Mouse (Mus musculus): Measurements from ENCODE around the gene Slc35d2. TPM values are rescaled to one million over a fixed set of nuclear protein-coding genes. Genes with fewer than 3 reads are reported as not detected.

Gene Slc35d2
- polyA plus RNA-seq, 1 experiment from 2014 or later, result 1.2 TPM

DNA sequence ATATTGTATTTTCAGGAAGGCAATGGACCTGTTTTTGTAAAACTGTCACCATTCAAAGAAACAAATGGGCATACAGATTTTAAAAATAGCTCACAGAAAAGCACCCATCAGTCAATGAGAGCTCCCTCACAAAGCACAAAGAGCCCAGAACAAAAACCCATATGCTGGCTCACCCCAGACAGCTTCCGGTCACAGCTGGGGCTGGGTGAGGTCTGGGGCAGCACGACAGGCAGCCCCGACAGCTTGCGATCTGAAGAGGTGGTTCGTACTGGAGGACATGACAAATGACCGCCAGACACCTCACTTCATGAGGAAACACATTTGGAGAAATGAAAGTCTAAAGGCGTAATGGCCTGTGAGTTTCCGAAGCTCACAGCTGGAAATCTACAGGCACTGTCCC, 21.6 kb downstream of the Slc35d2 start:
- H3K36me3 ChIP-seq, result no peaks in the 10 kb centered on the region
- no peak overlapping the region for H3K27ac ChIP-seq (replicated peaks)
- 0 out of 2 replicates have a peak, but pooled peaks cover 2% of the 10 kb centered on the region for H3K27me3 ChIP-seq
- no peak overlapping the region for H3K9ac ChIP-seq (replicated peaks)
- 19% methylated on average over 8 of the region's 8 CpGs for WGBS
- H3K4me1 ChIP-seq, result peaks cover 10% of the 10 kb centered on the region; the same call in 1 of the 2 replicates
- H3K4me3 ChIP-seq, result no peak overlapping the region
- H3K4me2 ChIP-seq (replicated peaks), result no peak overlapping the region
- ATAC-seq (replicated peaks), result no peak
- H3K9me3 ChIP-seq, result no peaks in the 10 kb centered on the region

DNA sequence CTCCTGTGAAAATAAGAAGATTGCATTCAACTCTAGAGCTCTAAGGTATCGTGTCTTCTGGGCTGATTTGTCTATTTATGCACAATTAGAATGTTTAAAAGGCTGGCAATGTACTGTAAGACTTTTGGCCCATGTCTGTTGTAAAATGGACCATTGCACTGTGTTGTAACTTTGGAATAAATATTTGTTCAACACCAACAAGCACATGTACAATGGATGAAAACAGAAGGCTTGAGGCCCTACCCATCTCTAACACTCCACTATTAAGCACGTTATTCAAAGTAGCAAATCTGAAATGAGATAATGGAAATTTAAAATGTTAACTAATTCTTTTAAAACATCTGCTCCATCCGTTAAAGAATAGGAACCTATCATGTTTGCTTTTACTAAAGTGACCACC, 22.1 kb downstream of the Slc35d2 start:
- H3K9me3 ChIP-seq, result no peaks in the 10 kb centered on the region
- H3K27ac ChIP-seq (replicated peaks), result no peak overlapping the region
- no peaks in the 10 kb centered on the region for H3K36me3 ChIP-seq
- WGBS, result 41% methylated on average over 3 of the region's 3 CpGs
- no peak overlapping the region for H3K9ac ChIP-seq (replicated peaks)
- no peak for ATAC-seq (replicated peaks)
- no peak overlapping the region for H3K4me3 ChIP-seq
- H3K27me3 ChIP-seq, result 0 out of 2 replicates have a peak, but pooled peaks cover 2% of the 10 kb centered on the region
- H3K4me2 ChIP-seq (replicated peaks), result no peak overlapping the region
- H3K4me1 ChIP-seq, result peaks cover 10% of the 10 kb centered on the region; the same call in 1 of the 2 replicates

DNA sequence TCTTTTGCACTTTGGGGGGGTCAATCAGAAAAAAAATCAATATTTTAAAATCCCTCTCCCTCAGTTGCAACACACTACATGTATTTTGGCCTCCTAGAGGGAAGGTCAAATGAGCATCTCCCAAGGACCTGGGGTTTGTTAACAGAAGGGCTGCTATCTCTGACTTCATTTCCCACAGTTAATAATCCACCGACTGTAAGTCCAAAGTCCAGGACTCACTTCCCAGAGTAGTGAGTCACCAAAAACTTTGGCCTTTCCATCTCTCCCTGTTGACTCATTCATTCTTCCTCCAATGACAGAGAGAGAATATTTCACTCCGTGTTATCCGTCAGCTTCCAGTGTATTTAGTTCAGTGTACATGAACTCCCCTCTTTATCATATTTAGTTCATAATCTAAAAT, 23.5 kb downstream of the Slc35d2 start:
- 0 out of 2 replicates have a peak, but pooled peaks cover 2% of the 10 kb centered on the region for H3K27me3 ChIP-seq
- WGBS, result 95% methylated on average over 3 of the region's 3 CpGs
- no peak for ATAC-seq (replicated peaks)
- no peak overlapping the region for H3K4me2 ChIP-seq (replicated peaks)
- peaks cover 10% of the 10 kb centered on the region; the same call in 1 of the 2 replicates for H3K4me1 ChIP-seq
- H3K9me3 ChIP-seq, result no peaks in the 10 kb centered on the region
- H3K4me3 ChIP-seq, result no peak overlapping the region
- H3K27ac ChIP-seq (replicated peaks), result no peak overlapping the region
- H3K9ac ChIP-seq (replicated peaks), result no peak overlapping the region
- no peaks in the 10 kb centered on the region for H3K36me3 ChIP-seq

DNA sequence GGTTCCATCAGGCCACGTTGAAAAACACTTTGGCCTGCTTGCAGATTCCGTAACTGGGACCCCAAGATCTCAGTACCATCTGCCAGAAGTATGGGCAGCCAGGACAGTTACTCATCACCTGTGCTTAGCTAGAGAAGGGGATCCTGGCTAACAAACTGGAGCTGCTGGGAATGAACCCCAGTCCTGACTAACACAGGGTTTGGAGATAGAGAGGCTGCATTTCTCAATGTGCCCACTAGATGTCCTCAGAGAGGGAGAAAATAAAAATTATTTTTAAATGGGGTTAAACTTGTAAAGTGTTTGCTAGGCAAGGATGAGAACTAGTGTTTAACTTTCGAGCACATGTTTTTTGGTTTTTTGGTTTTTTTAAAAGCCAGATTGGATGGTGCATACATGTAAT, 29.0 kb downstream of the Slc35d2 start:
- no peaks in the 10 kb centered on the region for H3K9me3 ChIP-seq
- H3K36me3 ChIP-seq, result no peaks in the 10 kb centered on the region
- H3K4me2 ChIP-seq (replicated peaks), result no peak overlapping the region
- 0 out of 2 replicates have a peak, but pooled peaks cover 2% of the 10 kb centered on the region for H3K27me3 ChIP-seq
- H3K4me1 ChIP-seq, result no peaks in the 10 kb centered on the region
- no peak overlapping the region for H3K27ac ChIP-seq (replicated peaks)
- no peak overlapping the region for H3K4me3 ChIP-seq
- 70% methylated on average over 3 of the region's 3 CpGs for WGBS
- peak; percentile 61; the same call in 1 of the 2 replicates for ATAC-seq (replicated peaks)
- H3K9ac ChIP-seq (replicated peaks), result no peak overlapping the region

DNA sequence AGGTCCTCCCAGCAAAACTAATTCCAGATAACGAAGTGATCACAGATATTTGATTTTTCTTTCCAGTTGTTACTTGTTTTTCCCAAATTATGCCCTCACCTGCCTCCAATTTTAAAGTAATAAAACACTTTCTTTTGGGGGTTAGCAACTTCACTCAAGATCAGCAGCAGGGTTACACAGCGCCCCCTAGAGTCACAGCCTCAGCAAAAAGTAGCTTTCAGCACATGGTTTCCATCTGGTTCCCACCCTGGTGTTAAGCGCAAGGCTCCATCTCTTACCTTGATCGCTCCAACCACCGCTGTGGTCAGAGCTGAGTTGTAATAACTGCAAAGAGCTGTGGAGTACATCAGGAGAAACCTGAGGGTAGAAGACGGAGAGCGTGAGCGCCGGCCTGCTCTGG, 30.2 kb downstream of the Slc35d2 start:
- no peaks in the 10 kb centered on the region for H3K36me3 ChIP-seq
- no peak overlapping the region for H3K4me3 ChIP-seq
- no peak overlapping the region for H3K9ac ChIP-seq (replicated peaks)
- no peak overlapping the region for H3K4me2 ChIP-seq (replicated peaks)
- WGBS, result 78% methylated on average over 9 of the region's 9 CpGs
- no peak overlapping the region for H3K27ac ChIP-seq (replicated peaks)
- no peaks in the 10 kb centered on the region for H3K27me3 ChIP-seq
- H3K4me1 ChIP-seq, result no peaks in the 10 kb centered on the region
- no peaks in the 10 kb centered on the region for H3K9me3 ChIP-seq
- ATAC-seq (replicated peaks), result no peak

DNA sequence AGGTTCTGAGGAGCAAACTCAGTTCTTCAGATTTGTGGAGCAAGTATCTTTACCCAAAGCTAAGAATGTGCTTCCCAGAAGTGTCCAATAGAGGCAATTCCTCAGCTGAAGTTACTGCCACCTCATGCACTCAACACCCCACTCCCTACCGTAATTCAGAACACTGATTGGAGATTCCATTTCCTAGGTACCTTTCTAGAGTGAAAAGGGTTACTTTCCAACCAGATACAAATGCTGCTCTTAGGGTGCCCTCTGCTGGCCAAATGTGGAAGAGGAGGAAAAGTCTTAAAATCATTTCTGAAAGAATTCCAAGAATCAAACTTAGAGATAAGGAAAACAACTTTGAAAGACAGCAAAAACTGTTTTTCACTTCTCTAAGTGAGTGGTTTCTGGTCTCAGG, 35.8 kb downstream of the Slc35d2 start:
- no peak overlapping the region for H3K27ac ChIP-seq (replicated peaks)
- 7% methylated on average over 1 of the region's 1 CpGs for WGBS
- no peaks in the 10 kb centered on the region for H3K9me3 ChIP-seq
- H3K4me2 ChIP-seq (replicated peaks), result no peak overlapping the region
- ATAC-seq (replicated peaks), result 0 out of 2 replicates have a peak, but pooled peaks have one; percentile 60
- no peak overlapping the region for H3K9ac ChIP-seq (replicated peaks)
- H3K27me3 ChIP-seq, result no peaks in the 10 kb centered on the region
- no peaks in the 10 kb centered on the region for H3K4me1 ChIP-seq
- H3K36me3 ChIP-seq, result no peaks in the 10 kb centered on the region
- no peak overlapping the region for H3K4me3 ChIP-seq

DNA sequence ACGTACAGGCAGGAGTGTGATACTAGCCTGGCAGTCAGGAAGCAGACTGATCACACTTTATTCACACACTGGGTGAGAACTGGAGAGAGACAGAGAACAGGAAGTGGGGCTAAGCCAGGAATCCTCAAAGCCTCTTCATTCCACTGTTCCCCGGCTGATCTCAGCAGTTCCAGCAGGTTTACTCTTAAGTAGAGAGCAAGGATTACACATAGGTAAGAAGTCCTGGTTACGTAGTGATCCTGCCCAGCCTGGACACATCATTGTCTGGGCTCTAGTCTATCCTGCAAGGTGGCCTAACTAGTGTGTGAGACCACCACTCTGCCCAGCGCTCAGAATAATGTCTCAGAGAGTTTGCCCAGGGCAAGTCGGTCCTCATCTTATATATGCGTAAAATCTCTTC, 36.4 kb downstream of the Slc35d2 start:
- Histone ChIP-seq H3K27me3 (no peaks in the 10 kb centered on the region), H3K9ac (replicated peaks) (no peak overlapping the region), H3K4me1 (no peaks in the 10 kb centered on the region), H3K4me2 (replicated peaks) (no peak overlapping the region), H3K27ac (replicated peaks) (no peak overlapping the region), H3K4me3 (no peak overlapping the region), H3K9me3 (no peaks in the 10 kb centered on the region), H3K36me3 (no peaks in the 10 kb centered on the region)
- no peak for ATAC-seq (replicated peaks)
- 79% methylated on average over 6 of the region's 6 CpGs for WGBS

DNA sequence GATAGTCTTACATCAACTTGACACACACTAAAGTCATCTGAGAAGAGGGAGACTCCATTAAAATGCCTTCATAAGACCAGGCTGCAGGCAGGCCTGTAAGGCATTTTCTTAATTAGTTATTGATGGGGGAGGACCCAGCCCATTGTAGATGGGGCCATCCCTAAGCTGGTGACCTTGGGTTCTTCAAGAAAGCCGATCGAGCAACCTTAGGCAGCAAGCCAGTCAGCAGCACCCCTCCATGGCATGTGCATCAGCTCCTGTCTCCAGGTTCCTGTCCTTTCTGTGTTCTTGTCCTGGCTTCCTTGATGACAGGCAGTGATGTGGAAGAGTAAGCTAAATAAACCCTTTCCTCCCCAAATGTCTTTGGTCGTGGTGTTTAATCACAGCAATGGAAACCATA, 37.0 kb downstream of the Slc35d2 start:
- no peak for ATAC-seq (replicated peaks)
- no peak overlapping the region for H3K4me2 ChIP-seq (replicated peaks)
- no peaks in the 10 kb centered on the region for H3K4me1 ChIP-seq
- H3K4me3 ChIP-seq, result no peak overlapping the region
- no peak overlapping the region for H3K27ac ChIP-seq (replicated peaks)
- 74% methylated on average over 3 of the region's 3 CpGs for WGBS
- no peaks in the 10 kb centered on the region for H3K9me3 ChIP-seq
- H3K36me3 ChIP-seq, result no peaks in the 10 kb centered on the region
- H3K9ac ChIP-seq (replicated peaks), result no peak overlapping the region
- no peaks in the 10 kb centered on the region for H3K27me3 ChIP-seq

DNA sequence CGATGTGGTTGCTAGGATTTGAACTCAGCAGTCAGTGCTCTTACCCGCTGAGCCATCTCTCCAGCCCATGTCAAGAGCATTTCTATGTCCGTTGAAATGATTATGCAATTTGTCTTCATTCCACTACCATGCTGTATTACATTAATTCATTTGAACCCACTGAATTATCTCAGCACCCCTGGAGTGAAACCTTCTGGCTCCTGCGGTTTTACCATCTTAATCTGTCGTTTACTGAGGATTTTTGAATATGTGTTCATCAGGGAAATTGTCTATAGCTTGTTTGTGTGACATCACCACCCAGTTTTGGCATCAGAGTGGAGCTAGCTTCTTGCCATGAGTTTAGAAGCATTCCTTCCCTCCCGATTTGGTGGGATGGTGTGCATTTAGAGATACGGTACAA, 38.2 kb downstream of the Slc35d2 start:
- H3K27ac ChIP-seq (replicated peaks), result no peak overlapping the region
- H3K36me3 ChIP-seq, result no peaks in the 10 kb centered on the region
- H3K9me3 ChIP-seq, result no peaks in the 10 kb centered on the region
- no peak overlapping the region for H3K4me2 ChIP-seq (replicated peaks)
- no peak for ATAC-seq (replicated peaks)
- WGBS, result 54% methylated on average over 7 of the region's 7 CpGs
- no peaks in the 10 kb centered on the region for H3K27me3 ChIP-seq
- H3K4me1 ChIP-seq, result no peaks in the 10 kb centered on the region
- no peak overlapping the region for H3K9ac ChIP-seq (replicated peaks)
- no peak overlapping the region for H3K4me3 ChIP-seq

DNA sequence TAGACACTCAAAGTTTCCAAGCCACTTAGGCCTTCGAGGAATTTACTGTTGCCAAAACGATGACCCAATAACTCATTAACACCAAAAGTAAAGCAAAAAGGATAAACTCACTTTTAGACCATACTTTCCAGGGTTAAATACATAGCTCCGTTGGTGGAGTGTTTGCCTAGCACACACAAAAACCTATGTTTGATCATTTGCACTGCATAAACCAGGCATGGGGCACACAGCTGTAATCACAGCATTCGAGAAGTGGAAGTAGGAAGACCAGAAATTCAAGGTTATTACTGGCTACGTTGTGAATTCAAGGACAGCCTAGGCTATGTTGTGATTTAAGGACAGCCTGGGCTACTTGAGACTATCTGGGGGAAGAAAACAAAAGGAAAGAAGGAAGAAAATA, 38.9 kb downstream of the Slc35d2 start:
- WGBS, result 82% methylated on average over 5 of the region's 5 CpGs
- H3K9ac ChIP-seq (replicated peaks), result no peak overlapping the region
- ATAC-seq (replicated peaks), result no peak
- no peaks in the 10 kb centered on the region for H3K27me3 ChIP-seq
- H3K4me2 ChIP-seq (replicated peaks), result no peak overlapping the region
- H3K4me3 ChIP-seq, result no peak overlapping the region
- H3K4me1 ChIP-seq, result no peaks in the 10 kb centered on the region
- no peaks in the 10 kb centered on the region for H3K36me3 ChIP-seq
- H3K9me3 ChIP-seq, result no peaks in the 10 kb centered on the region
- no peak overlapping the region for H3K27ac ChIP-seq (replicated peaks)

DNA sequence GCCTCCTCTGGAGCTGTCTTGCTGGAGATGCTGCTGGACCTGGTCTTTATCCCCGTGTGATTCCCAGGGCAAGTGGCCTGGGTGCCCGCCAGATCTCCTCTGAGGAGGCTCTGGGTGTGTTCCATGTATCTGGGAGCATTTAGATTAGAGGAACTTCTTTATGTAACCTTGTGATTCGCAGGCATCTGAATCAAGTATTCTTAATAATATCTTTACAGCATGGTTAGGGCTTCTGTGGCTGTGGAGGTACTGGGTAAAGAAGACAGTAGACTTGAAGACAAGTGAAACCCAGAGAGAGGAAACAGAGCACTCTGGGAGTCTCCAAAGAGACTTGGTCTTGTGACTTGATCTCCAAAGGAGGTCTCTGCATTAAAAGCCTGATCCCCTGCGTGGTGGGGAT, 40.0 kb downstream of the Slc35d2 start, which contains the start of gene Hsd17b3:
Hsd17b3 (minus strand) TSS at position 101 of the 400 bp plus-strand sequence.
- no peak within 1 kb of the TSS for H3K4me3 ChIP-seq
- no peak within 1 kb of the TSS for H3K9ac ChIP-seq (replicated peaks)
- H3K27ac ChIP-seq (replicated peaks), result no peak within 1 kb of the TSS
- no peaks in the 10 kb centered on the region for H3K36me3 ChIP-seq
- H3K27me3 ChIP-seq, result no peaks in the 10 kb centered on the region
- H3K9me3 ChIP-seq, result no peaks in the 10 kb centered on the region
- no peaks in the 10 kb centered on the region for H3K4me1 ChIP-seq
- H3K4me2 ChIP-seq (replicated peaks), result no peak within 1 kb of the TSS
- ATAC-seq (replicated peaks), result no peak
- WGBS, result 77% methylated on average over 4 of the region's 4 CpGs

DNA sequence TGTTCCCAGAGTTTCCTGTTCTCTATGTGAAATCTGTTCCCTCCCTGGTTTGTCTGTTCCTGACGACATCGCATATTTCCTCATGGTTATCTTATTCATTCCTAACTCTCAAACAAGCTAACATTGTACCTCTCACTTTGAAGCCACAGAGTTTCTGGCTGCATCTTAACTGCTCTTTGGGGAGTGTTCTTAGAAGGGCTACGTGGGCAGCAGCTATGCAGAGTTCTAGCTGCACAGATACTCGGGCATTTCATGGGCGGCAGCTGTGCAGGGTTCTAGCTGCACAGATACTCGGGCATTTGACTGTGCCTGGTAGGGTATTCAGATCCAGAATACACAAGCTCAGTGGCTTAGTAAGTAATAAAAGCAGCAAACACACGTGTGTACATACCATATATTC, 41.1 kb downstream of the Slc35d2 start:
- Histone ChIP-seq H3K4me1 (no peaks in the 10 kb centered on the region), H3K4me2 (replicated peaks) (no peak overlapping the region), H3K27ac (replicated peaks) (no peak overlapping the region), H3K4me3 (no peak overlapping the region), H3K36me3 (no peaks in the 10 kb centered on the region), H3K9me3 (no peaks in the 10 kb centered on the region), H3K9ac (replicated peaks) (no peak overlapping the region), H3K27me3 (no peaks in the 10 kb centered on the region)
- no peak for ATAC-seq (replicated peaks)
- WGBS, result 81% methylated on average over 7 of the region's 7 CpGs

DNA sequence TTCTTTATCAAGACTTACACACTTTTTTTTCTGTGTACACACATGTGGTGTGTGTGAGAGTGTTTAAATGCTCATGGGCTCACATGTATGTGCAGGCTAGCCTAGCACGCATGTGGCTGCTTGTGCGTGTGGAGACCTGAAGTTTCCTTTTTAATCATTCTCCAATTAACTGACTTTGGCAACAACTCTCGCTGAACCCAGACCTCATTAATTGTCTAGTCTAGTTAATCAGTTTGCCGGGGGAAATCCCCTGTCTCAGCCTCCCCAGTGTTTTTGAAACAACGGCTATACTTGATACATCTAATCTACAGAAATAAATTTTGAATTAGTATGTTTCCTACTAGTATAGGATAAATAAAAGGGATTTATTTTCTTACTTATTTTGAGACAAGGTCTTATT, 43.1 kb downstream of the Slc35d2 start:
- H3K9ac ChIP-seq (replicated peaks), result no peak overlapping the region
- H3K4me3 ChIP-seq, result no peak overlapping the region
- H3K4me1 ChIP-seq, result peaks cover 10% of the 10 kb centered on the region
- no peak overlapping the region for H3K27ac ChIP-seq (replicated peaks)
- no peaks in the 10 kb centered on the region for H3K27me3 ChIP-seq
- 73% methylated on average over 5 of the region's 5 CpGs for WGBS
- no peak overlapping the region for H3K4me2 ChIP-seq (replicated peaks)
- ATAC-seq (replicated peaks), result no peak
- H3K36me3 ChIP-seq, result no peaks in the 10 kb centered on the region
- no peaks in the 10 kb centered on the region for H3K9me3 ChIP-seq

Data from forebrain, embryonic 15.5 days (tissue).